Mouse (Mus musculus) liver, embryonic 16.5 days (tissue): ENCODE data around the gene Ehmt2. TPM values are rescaled to one million over a fixed set of nuclear protein-coding genes. Genes with fewer than 3 reads are reported as not detected.

Experiments used
- ATAC-seq: fragments of 200-750 bp; cut with Nextera tagmentation; 2 replicates; pipeline ENCODE4 v1.8.0; 2017; ENCODE audit warnings: low read depth, mild to moderate bottlenecking, moderate number of reproducible peaks, moderate library complexity
- H3K27ac ChIP-seq: fragments of 300-500 bp; sonication (generic); 2 replicates; pipeline ENCODE4 v1.5.1; 2014; ENCODE audit warnings: mild to moderate bottlenecking, low read length
- H3K27me3 ChIP-seq: fragments of 300-500 bp; sonication (generic); 2 replicates; pipeline ENCODE4 v1.6.1; 2014; ENCODE audit warnings: low read depth, low read length, mixed read lengths; ENCODE audit not compliant: control insufficient read depth, insufficient read depth
- H3K36me3 ChIP-seq: fragments of 300-500 bp; sonication (generic); 2 replicates; pipeline ENCODE4 v1.6.1; 2014; ENCODE audit warnings: mild to moderate bottlenecking; ENCODE audit not compliant: control insufficient read depth, insufficient read depth
- H3K4me1 ChIP-seq: fragments of 300-500 bp; sonication (generic); 2 replicates; pipeline ENCODE4 v1.6.1; 2014; ENCODE audit warnings: low read depth, low read length, mixed read lengths; ENCODE audit not compliant: control insufficient read depth
- H3K4me2 ChIP-seq: fragments of 300-500 bp; sonication (generic); 2 replicates; pipeline ENCODE4 v1.6.1; 2014; ENCODE audit warnings: low read depth, low read length, mixed read lengths
- H3K4me3 ChIP-seq: fragments of 300-500 bp; sonication (generic); 2 replicates; pipeline ENCODE4 v1.5.1; 2014; ENCODE audit warnings: low read depth, mild to moderate bottlenecking, low read length
- H3K9ac ChIP-seq: fragments of 300-500 bp; sonication (generic); 2 replicates; pipeline ENCODE4 v1.6.1; 2014; ENCODE audit warnings: low read depth, low read length
- H3K9me3 ChIP-seq: fragments of 300-500 bp; sonication (generic); replicated peaks from 2 replicates; pipeline ENCODE4 v1.6.1; 2016; ENCODE audit warnings: low read length; ENCODE audit not compliant: control insufficient read depth
- WGBS: fragments of 180-500 bp; shearing (Covaris S2); extraction: QIAGEN DNeasy Blood & Tissue Kit; methylation state at CpG from one replicate; pipeline ENCODE4 v1.1.7; 2014; ENCODE audit not compliant: insufficient replicate concordance; 5-methylcytosine and 5-hydroxymethylcytosine counted together
- polyA plus RNA-seq: library from polyadenylated mRNA; unstranded; fragments of >200 nt; fragmentation: Nextera tagmentation; extraction: Ambion mirVana; gene quantifications from 2 replicates; pipeline ENCODE4 v1.2.1, GENCODE M21; 2015

Gene Ehmt2
- 12.4 and 15.2 TPM in 2 replicates for polyA plus RNA-seq

- H3K4me1 ChIP-seq: peaks cover 40% of the 10 kb centered on the region
- H3K27me3 ChIP-seq: no peaks in the 10 kb centered on the region
- peak within 1 kb of the TSS; percentile 87 for H3K27ac ChIP-seq
- ATAC-seq: peak; percentile 35
- peaks cover 3% of the 10 kb centered on the region; the same call in 1 of the 2 replicates for H3K36me3 ChIP-seq
- peak within 1 kb of the TSS; percentile 70 for H3K4me3 ChIP-seq
- WGBS: under 1% methylated on average over 35 of the region's 44 CpGs
- H3K9ac ChIP-seq: peak within 1 kb of the TSS; percentile 79
- peak within 1 kb of the TSS; percentile 92 for H3K4me2 ChIP-seq
- no peaks in the 10 kb centered on the region for H3K9me3 ChIP-seq
These were observed at the start of gene Ehmt2, which contains the start of gene C2 for GRCm38 (mm10) chr17:34898160-34898586. TSS of gene Ehmt2 (plus strand) at chr17:34898469. TSS of gene C2 (minus strand) at chr17:34898265.

- H3K4me1 ChIP-seq: peaks cover 23% of the 10 kb centered on the region
- 1% methylated on average over 57 of the region's 65 CpGs for WGBS
- peaks cover 28% of the 10 kb centered on the region for H3K36me3 ChIP-seq
- H3K9me3 ChIP-seq: no peaks in the 10 kb centered on the region
- no peaks in the 10 kb centered on the region for H3K27me3 ChIP-seq
- H3K4me3 ChIP-seq: peak within 1 kb of the TSS; percentile 81
- H3K9ac ChIP-seq: peak within 1 kb of the TSS; percentile 88
- peak within 1 kb of the TSS; percentile 71 for H3K27ac ChIP-seq
- H3K4me2 ChIP-seq: peak within 1 kb of the TSS; percentile 95
- peak; percentile 97 for ATAC-seq
These were observed 48.4 kb upstream of the Ehmt2 start, which contains the start of the genes Skiv2l and Nelfe for GRCm38 (mm10) chr17:34849722-34850516. TSS of gene Skiv2l (minus strand) at chr17:34850210. TSS of gene Nelfe (plus strand) at chr17:34850391.

GRCm38 (mm10) chr17:34850517-34851125 is 47.6 kb upstream of the Ehmt2 start:
- peak overlapping the region; percentile 71 for H3K27ac ChIP-seq
- ATAC-seq: peak; percentile 7; the same call in 1 of the 2 replicates
- peaks cover 23% of the 10 kb centered on the region for H3K4me1 ChIP-seq
- no peaks in the 10 kb centered on the region for H3K9me3 ChIP-seq
- WGBS: 2% methylated on average over 20 of the region's 25 CpGs
- H3K36me3 ChIP-seq: peaks cover 29% of the 10 kb centered on the region
- H3K4me2 ChIP-seq: peak overlapping the region; percentile 95
- no peaks in the 10 kb centered on the region for H3K27me3 ChIP-seq
- peak overlapping the region; percentile 81 for H3K4me3 ChIP-seq
- peak overlapping the region; percentile 88 for H3K9ac ChIP-seq

GRCm38 (mm10) chr17:34853511-34853910 is 44.8 kb upstream of the Ehmt2 start:
- Histone ChIP-seq H3K9ac (no peak overlapping the region), H3K4me2 (no peak overlapping the region), H3K36me3 (peaks cover 30% of the 10 kb centered on the region), H3K4me1 (peaks cover 26% of the 10 kb centered on the region), H3K27me3 (no peaks in the 10 kb centered on the region), H3K9me3 (no peaks in the 10 kb centered on the region), H3K4me3 (no peak overlapping the region), H3K27ac (no peak overlapping the region)
- WGBS: 71% methylated on average over 8 of the region's 8 CpGs
- ATAC-seq: no peak

- 69% methylated on average over 3 of the region's 3 CpGs for WGBS
- Histone ChIP-seq H3K4me2 (no peak overlapping the region), H3K27me3 (no peaks in the 10 kb centered on the region), H3K9ac (no peak overlapping the region), H3K4me3 (no peak overlapping the region), H3K4me1 (peaks cover 19% of the 10 kb centered on the region), H3K9me3 (no peaks in the 10 kb centered on the region), H3K36me3 (peaks cover 30% of the 10 kb centered on the region), H3K27ac (no peak overlapping the region)
- no peak for ATAC-seq
These were observed 43.5 kb upstream of the Ehmt2 start for GRCm38 (mm10) chr17:34854761-34855160.

- ATAC-seq: no peak
- Histone ChIP-seq H3K27ac (no peak overlapping the region), H3K27me3 (no peaks in the 10 kb centered on the region), H3K4me1 (peaks cover 16% of the 10 kb centered on the region), H3K36me3 (peaks cover 30% of the 10 kb centered on the region), H3K9ac (no peak overlapping the region), H3K9me3 (no peaks in the 10 kb centered on the region), H3K4me2 (no peak overlapping the region), H3K4me3 (no peak overlapping the region)
- WGBS: 34% methylated on average over 3 of the region's 3 CpGs
These were observed 42.4 kb upstream of the Ehmt2 start for GRCm38 (mm10) chr17:34855825-34856224.

- H3K36me3 ChIP-seq: peaks cover 25% of the 10 kb centered on the region
- ATAC-seq: no peak
- WGBS: 45% methylated on average over 4 of the region's 4 CpGs
- H3K9me3 ChIP-seq: no peaks in the 10 kb centered on the region
- no peak overlapping the region for H3K4me3 ChIP-seq
- no peak overlapping the region for H3K9ac ChIP-seq
- H3K27ac ChIP-seq: no peak overlapping the region
- H3K4me1 ChIP-seq: peaks cover 4% of the 10 kb centered on the region; the same call in 1 of the 2 replicates
- no peaks in the 10 kb centered on the region for H3K27me3 ChIP-seq
- no peak overlapping the region for H3K4me2 ChIP-seq
These were observed 39.6 kb upstream of the Ehmt2 start for GRCm38 (mm10) chr17:34858670-34859069.

GRCm38 (mm10) chr17:34860514-34860913 is 37.8 kb upstream of the Ehmt2 start:
- no peak for ATAC-seq
- Histone ChIP-seq H3K4me2 (peak overlapping the region; percentile 43), H3K9me3 (no peaks in the 10 kb centered on the region), H3K27me3 (no peaks in the 10 kb centered on the region), H3K4me1 (peaks cover 4% of the 10 kb centered on the region; the same call in 1 of the 2 replicates), H3K9ac (no peak overlapping the region), H3K36me3 (peaks cover 15% of the 10 kb centered on the region), H3K27ac (no peak overlapping the region), H3K4me3 (peak overlapping the region; percentile 54; the same call in 1 of the 2 replicates)
- WGBS: 67% methylated on average over 9 of the region's 9 CpGs
